Mouse (Mus musculus): Measurements from ENCODE around the gene Sgcg. TPM values are rescaled to one million over a fixed set of nuclear protein-coding genes. Genes with fewer than 3 reads are reported as not detected.

The Sgcg gene
- polyA plus RNA-seq, 1 experiment from 2014 or later: 0.45 TPM

- no peaks in the 10 kb centered on the region for H3K4me1 ChIP-seq (ENCODE audit: insufficient read depth)
- no peaks in the 10 kb centered on the region for H3K36me3 ChIP-seq (ENCODE audit: insufficient read depth)
- 82% methylated on average over 4 of the region's 4 CpGs for WGBS
- no peak for ATAC-seq (ENCODE audit: insufficient read depth)
- no peak overlapping the region for H3K4me3 ChIP-seq (ENCODE audit: low read depth, low read length)
- no peak overlapping the region for H3K9ac ChIP-seq
- H3K9me3 ChIP-seq (ENCODE audit: low read depth, low read length): no peaks in the 10 kb centered on the region
- TF ChIP-seq CTCF (IDR thresholded peaks at IDR 0.05; ENCODE audit: low read depth): no peak
- DNase-seq: no peak
- no peak overlapping the region for H3K27ac ChIP-seq (ENCODE audit: low read depth)
- H3K4me2 ChIP-seq: no peak overlapping the region
- no peaks in the 10 kb centered on the region for H3K27me3 ChIP-seq (ENCODE audit: insufficient read depth, low read length)
Observed at GRCm38 (mm10) chr14:61230179-61230578, 28.1 kb downstream of the Sgcg start.

- H3K36me3 ChIP-seq (ENCODE audit: insufficient read depth): no peaks in the 10 kb centered on the region
- H3K4me3 ChIP-seq (ENCODE audit: low read depth, low read length): no peak overlapping the region
- H3K9me3 ChIP-seq (ENCODE audit: low read depth, low read length): no peaks in the 10 kb centered on the region
- ATAC-seq (ENCODE audit: insufficient read depth): no peak
- H3K4me2 ChIP-seq: no peak overlapping the region
- no peak overlapping the region for H3K27ac ChIP-seq (ENCODE audit: low read depth)
- 70% methylated on average over 5 of the region's 5 CpGs for WGBS
- DNase-seq: no peak
- no peak overlapping the region for H3K9ac ChIP-seq
- H3K27me3 ChIP-seq (ENCODE audit: insufficient read depth, low read length): no peaks in the 10 kb centered on the region
- H3K4me1 ChIP-seq (ENCODE audit: insufficient read depth): no peaks in the 10 kb centered on the region
- no peak for TF ChIP-seq CTCF (IDR thresholded peaks at IDR 0.05; ENCODE audit: low read depth)
Observed at GRCm38 (mm10) chr14:61229763-61230162, 28.5 kb downstream of the Sgcg start.

GRCm38 (mm10) chr14:61226151-61226550, 32.1 kb downstream of the Sgcg start:
- no peak for TF ChIP-seq CTCF (IDR thresholded peaks at IDR 0.05; ENCODE audit: low read depth)
- 53% methylated on average over 1 of the region's 1 CpGs for WGBS

GRCm38 (mm10) chr14:61224387-61225077, 33.8 kb downstream of the Sgcg start:
- 70% methylated on average over 5 of the region's 5 CpGs for WGBS
- H3K27ac ChIP-seq (ENCODE audit: low read depth): no peak overlapping the region
- no peak overlapping the region for H3K4me3 ChIP-seq (ENCODE audit: low read depth, low read length)
- no peaks in the 10 kb centered on the region for H3K36me3 ChIP-seq (ENCODE audit: insufficient read depth)
- no peak overlapping the region for H3K9ac ChIP-seq
- DNase-seq: no peak
- no peaks in the 10 kb centered on the region for H3K4me1 ChIP-seq (ENCODE audit: insufficient read depth)
- ATAC-seq (ENCODE audit: insufficient read depth): no peak
- H3K9me3 ChIP-seq (ENCODE audit: low read depth, low read length): no peaks in the 10 kb centered on the region
- no peak for TF ChIP-seq CTCF (IDR thresholded peaks at IDR 0.05; ENCODE audit: low read depth)
- H3K27me3 ChIP-seq (ENCODE audit: insufficient read depth, low read length): no peaks in the 10 kb centered on the region
- H3K4me2 ChIP-seq: no peak overlapping the region

More at GRCm38 (mm10) chr14:61226151-61226550, 32.1 kb downstream of the Sgcg start:
- ATAC-seq (ENCODE audit: insufficient read depth) (no peak), DNase-seq (no peak)
- Histone ChIP-seq H3K9ac (no peak overlapping the region), H3K27ac (ENCODE audit: low read depth) (no peak overlapping the region), H3K4me2 (no peak overlapping the region), H3K9me3 (ENCODE audit: low read depth, low read length) (no peaks in the 10 kb centered on the region), H3K4me3 (ENCODE audit: low read depth, low read length) (no peak overlapping the region), H3K4me1 (ENCODE audit: insufficient read depth) (no peaks in the 10 kb centered on the region), H3K36me3 (ENCODE audit: insufficient read depth) (no peaks in the 10 kb centered on the region), H3K27me3 (ENCODE audit: insufficient read depth, low read length) (no peaks in the 10 kb centered on the region)

- Histone ChIP-seq H3K4me3 (ENCODE audit: low read depth, low read length) (no peak overlapping the region), H3K36me3 (ENCODE audit: insufficient read depth) (no peaks in the 10 kb centered on the region), H3K9ac (no peak overlapping the region), H3K27me3 (ENCODE audit: insufficient read depth, low read length) (no peaks in the 10 kb centered on the region), H3K4me1 (ENCODE audit: insufficient read depth) (no peaks in the 10 kb centered on the region), H3K9me3 (ENCODE audit: low read depth, low read length) (no peaks in the 10 kb centered on the region), H3K27ac (ENCODE audit: low read depth) (no peak overlapping the region), H3K4me2 (no peak overlapping the region)
- 52% methylated on average over 4 of the region's 4 CpGs for WGBS
- ATAC-seq (ENCODE audit: insufficient read depth) (no peak), DNase-seq (no peak)
- TF ChIP-seq CTCF (IDR thresholded peaks at IDR 0.05; ENCODE audit: low read depth): no peak
Observed at GRCm38 (mm10) chr14:61223740-61224139, 34.5 kb downstream of the Sgcg start.

GRCm38 (mm10) chr14:61222506-61222905, 35.8 kb downstream of the Sgcg start:
- no peak for ATAC-seq (ENCODE audit: insufficient read depth)
- no peaks in the 10 kb centered on the region for H3K9me3 ChIP-seq (ENCODE audit: low read depth, low read length)
- H3K4me2 ChIP-seq: no peak overlapping the region
- H3K4me3 ChIP-seq (ENCODE audit: low read depth, low read length): no peak overlapping the region
- TF ChIP-seq CTCF (IDR thresholded peaks at IDR 0.05; ENCODE audit: low read depth): no peak
- WGBS: 42% methylated on average over 6 of the region's 6 CpGs
- H3K27me3 ChIP-seq (ENCODE audit: insufficient read depth, low read length): no peaks in the 10 kb centered on the region
- no peak overlapping the region for H3K27ac ChIP-seq (ENCODE audit: low read depth)
- no peaks in the 10 kb centered on the region for H3K36me3 ChIP-seq (ENCODE audit: insufficient read depth)
- no peaks in the 10 kb centered on the region for H3K4me1 ChIP-seq (ENCODE audit: insufficient read depth)
- no peak overlapping the region for H3K9ac ChIP-seq
- no peak for DNase-seq

- TF ChIP-seq CTCF (IDR thresholded peaks at IDR 0.05; ENCODE audit: low read depth): no peak
- Histone ChIP-seq H3K9ac (no peak overlapping the region), H3K27ac (ENCODE audit: low read depth) (no peak overlapping the region), H3K9me3 (ENCODE audit: low read depth, low read length) (no peaks in the 10 kb centered on the region), H3K4me2 (no peak overlapping the region), H3K27me3 (ENCODE audit: insufficient read depth, low read length) (no peaks in the 10 kb centered on the region), H3K4me1 (ENCODE audit: insufficient read depth) (no peaks in the 10 kb centered on the region), H3K4me3 (ENCODE audit: low read depth, low read length) (no peak overlapping the region), H3K36me3 (ENCODE audit: insufficient read depth) (no peaks in the 10 kb centered on the region)
- 72% methylated on average over 5 of the region's 5 CpGs for whole genome bisulfite sequencing
- no peak for DNase-seq
- no peak for ATAC-seq (ENCODE audit: insufficient read depth)
Observed at GRCm38 (mm10) chr14:61221166-61221565, 37.1 kb downstream of the Sgcg start.
